Mouse (Mus musculus): ENCODE results near the gene Eif3d. TPM values are rescaled to one million over a fixed set of nuclear protein-coding genes. Genes with fewer than 3 reads are reported as not detected.

The Eif3d gene
- polyA plus RNA-seq, 1 experiment from 2014 or later: 260 TPM

DNA sequence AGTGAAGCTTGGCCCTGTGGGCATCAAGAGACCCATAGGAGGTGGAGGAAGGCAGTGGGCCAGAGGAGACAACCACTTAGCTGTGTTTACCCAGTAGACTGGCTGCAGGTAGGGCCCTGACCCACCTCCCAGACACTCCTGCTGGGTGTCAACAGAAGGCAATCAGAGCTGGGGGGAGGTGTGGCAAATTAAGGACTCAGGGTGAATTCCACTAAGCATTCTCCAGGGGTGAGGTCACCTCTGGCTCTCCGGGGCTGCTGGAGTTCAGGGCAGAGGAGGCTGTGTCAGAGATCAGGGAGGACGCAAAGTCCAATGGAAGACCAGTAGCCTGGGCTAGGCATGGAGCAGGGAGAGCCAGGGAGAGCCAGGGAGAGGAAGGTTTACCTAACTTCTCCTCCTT, 59.5 kb downstream of the Eif3d start:
- no peaks in the 10 kb centered on the region for H3K9me3 ChIP-seq (replicated peaks)
- WGBS: 11% methylated on average over 2 of the region's 2 CpGs
- H3K4me3 ChIP-seq: no peak overlapping the region
- DNase-seq (ENCODE audit: low spot score): no peak
- 0 out of 2 replicates have a peak overlapping the region, but pooled peaks have one; percentile 37 for H3K27ac ChIP-seq
- peaks cover 52% of the 10 kb centered on the region for H3K4me1 ChIP-seq
- peaks cover 3% of the 10 kb centered on the region; the same call in 1 of the 2 replicates for H3K27me3 ChIP-seq (ENCODE audit: low read depth, poor library complexity, severe bottlenecking)
- H3K36me3 ChIP-seq: peaks cover 30% of the 10 kb centered on the region

Other genes with a start within 250 kb of the Eif3d start
- not detected in 2 replicates for gene Apol9b, start 241.8 kb downstream of the Eif3d start, polyA plus RNA-seq (2016; fragmentation: Nextera tagmentation; extraction: Ambion mirVana)
- gene Apol8, start 213.8 kb downstream of the Eif3d start, polyA plus RNA-seq (2016; fragmentation: Nextera tagmentation; extraction: Ambion mirVana): 0.20 TPM in 1 of 2 replicates, not detected in the other
- gene Myh9, start 128.6 kb downstream of the Eif3d start, polyA plus RNA-seq (2016; fragmentation: Nextera tagmentation; extraction: Ambion mirVana): 30.6 and 39.2 TPM in 2 replicates
- gene Txn2, start 41.8 kb downstream of the Eif3d start, polyA plus RNA-seq (2016; fragmentation: Nextera tagmentation; extraction: Ambion mirVana): 287 and 339 TPM in 2 replicates
- 7.3 and 7.7 TPM in 2 replicates for gene Foxred2, start 14.1 kb downstream of the Eif3d start, polyA plus RNA-seq (2016; fragmentation: Nextera tagmentation; extraction: Ambion mirVana)
- not detected in 2 replicates for gene Cacng2, start 149.2 kb upstream of the Eif3d start, polyA plus RNA-seq (2016; fragmentation: Nextera tagmentation; extraction: Ambion mirVana)
- 121 and 122 TPM in 2 replicates for gene Ift27, start 203.3 kb upstream of the Eif3d start, polyA plus RNA-seq (2016; fragmentation: Nextera tagmentation; extraction: Ambion mirVana)
- gene Pvalb, start 235.6 kb upstream of the Eif3d start, polyA plus RNA-seq (2016; fragmentation: Nextera tagmentation; extraction: Ambion mirVana): not detected in 2 replicates